Mouse (Mus musculus): ENCODE data around the gene Zfyve1. TPM values are rescaled to one million over a fixed set of nuclear protein-coding genes. Genes with fewer than 3 reads are reported as not detected.

The Zfyve1 gene
- polyA plus RNA-seq, 1 experiment from 2014 or later, result 18.8 TPM

DNA sequence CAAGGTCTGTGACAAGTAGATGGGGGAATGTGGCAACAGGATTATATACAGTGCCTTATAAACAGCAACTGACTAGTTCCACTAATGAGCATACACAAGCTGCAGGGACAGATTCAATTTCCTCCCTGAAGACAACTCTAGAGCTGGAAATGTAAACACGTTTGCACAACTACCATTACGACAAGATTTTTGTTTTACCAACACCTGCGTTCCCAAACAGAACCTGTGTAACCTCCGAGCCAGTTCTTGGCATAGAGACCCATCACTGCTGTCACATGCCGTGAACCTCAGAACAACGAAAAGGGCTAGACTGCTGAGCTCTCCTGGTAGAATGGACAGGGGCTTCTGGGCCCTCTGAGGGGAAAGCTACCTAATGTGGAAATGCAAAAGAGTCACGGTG, 53.0 kb downstream of the Zfyve1 start:
- no peak overlapping the region for H3K4me2 ChIP-seq (replicated peaks)
- H3K9me3 ChIP-seq (replicated peaks), result no peaks in the 10 kb centered on the region
- no peaks in the 10 kb centered on the region for H3K4me1 ChIP-seq
- peaks cover 64% of the 10 kb centered on the region for H3K36me3 ChIP-seq
- H3K27ac ChIP-seq (replicated peaks), result 0 out of 2 replicates have a peak overlapping the region, but pooled peaks have one; percentile 5
- no peak overlapping the region for H3K9ac ChIP-seq
- no peak overlapping the region for H3K4me3 ChIP-seq (replicated peaks)
- 0 out of 2 replicates have a peak, but pooled peaks have one; percentile 35 for ATAC-seq (ENCODE audit: insufficient number of reproducible peaks, low FRiP score, low TSS enrichment, low read depth)
- WGBS, result 73% methylated on average over 7 of the region's 7 CpGs
- H3K27me3 ChIP-seq, result no peaks in the 10 kb centered on the region

GRCm38 (mm10) chr12:83536039-83536438, 61.0 kb downstream of the Zfyve1 start:
- Histone ChIP-seq H3K9me3 (replicated peaks) (no peaks in the 10 kb centered on the region), H3K4me3 (replicated peaks) (no peak overlapping the region), H3K27ac (replicated peaks) (peak overlapping the region; percentile 48; the same call in 1 of the 2 replicates), H3K4me1 (peaks cover 12% of the 10 kb centered on the region), H3K36me3 (peaks cover 80% of the 10 kb centered on the region), H3K9ac (no peak overlapping the region), H3K27me3 (no peaks in the 10 kb centered on the region), H3K4me2 (replicated peaks) (0 out of 2 replicates have a peak overlapping the region, but pooled peaks have one; percentile 2)
- 36% methylated on average over 9 of the region's 9 CpGs for WGBS
- ATAC-seq (ENCODE audit: insufficient number of reproducible peaks, low FRiP score, low TSS enrichment, low read depth), result no peak

GRCm38 (mm10) chr12:83535428-83535827, 61.6 kb downstream of the Zfyve1 start:
- Histone ChIP-seq H3K9ac (no peak overlapping the region), H3K4me2 (replicated peaks) (no peak overlapping the region), H3K36me3 (peaks cover 77% of the 10 kb centered on the region), H3K9me3 (replicated peaks) (no peaks in the 10 kb centered on the region), H3K27ac (replicated peaks) (peak overlapping the region; percentile 48; the same call in 1 of the 2 replicates), H3K4me1 (peaks cover 12% of the 10 kb centered on the region), H3K4me3 (replicated peaks) (no peak overlapping the region), H3K27me3 (no peaks in the 10 kb centered on the region)
- 61% methylated on average over 11 of the region's 11 CpGs for WGBS
- no peak for ATAC-seq (ENCODE audit: insufficient number of reproducible peaks, low FRiP score, low TSS enrichment, low read depth)

DNA sequence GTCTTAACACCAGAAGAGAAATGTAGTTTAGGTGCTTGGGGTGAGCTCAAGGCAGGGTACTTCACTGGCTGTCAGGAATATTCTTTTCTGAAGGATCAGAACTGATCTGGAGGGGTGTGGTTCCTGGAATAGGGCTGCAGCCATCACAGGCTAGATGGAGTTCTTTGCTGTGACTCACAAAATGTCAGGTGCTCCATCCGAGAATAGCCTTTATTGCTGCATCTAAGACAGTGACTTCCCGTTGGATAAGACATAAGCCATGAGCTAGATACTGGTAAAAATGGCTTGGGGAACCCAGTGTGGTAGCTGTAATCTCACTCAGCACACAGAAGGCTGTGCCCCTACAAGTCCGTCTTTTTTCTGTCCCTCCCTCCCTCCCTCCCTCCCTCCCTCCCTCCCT, 62.8 kb downstream of the Zfyve1 start:
- peaks cover 12% of the 10 kb centered on the region for H3K4me1 ChIP-seq
- H3K4me2 ChIP-seq (replicated peaks), result no peak overlapping the region
- H3K36me3 ChIP-seq, result peaks cover 71% of the 10 kb centered on the region
- no peak overlapping the region for H3K9ac ChIP-seq
- no peak for ATAC-seq (ENCODE audit: insufficient number of reproducible peaks, low FRiP score, low TSS enrichment, low read depth)
- H3K27ac ChIP-seq (replicated peaks), result no peak overlapping the region
- 77% methylated on average over 3 of the region's 3 CpGs for WGBS
- H3K9me3 ChIP-seq (replicated peaks), result no peaks in the 10 kb centered on the region
- no peaks in the 10 kb centered on the region for H3K27me3 ChIP-seq
- H3K4me3 ChIP-seq (replicated peaks), result no peak overlapping the region

GRCm38 (mm10) chr12:83532966-83533365, 64.1 kb downstream of the Zfyve1 start:
- Histone ChIP-seq H3K36me3 (peaks cover 67% of the 10 kb centered on the region), H3K4me1 (peaks cover 12% of the 10 kb centered on the region), H3K27ac (replicated peaks) (no peak overlapping the region), H3K4me3 (replicated peaks) (no peak overlapping the region), H3K27me3 (no peaks in the 10 kb centered on the region), H3K9ac (no peak overlapping the region), H3K4me2 (replicated peaks) (no peak overlapping the region), H3K9me3 (replicated peaks) (no peaks in the 10 kb centered on the region)
- no peak for ATAC-seq (ENCODE audit: insufficient number of reproducible peaks, low FRiP score, low TSS enrichment, low read depth)
- 91% methylated on average over 3 of the region's 3 CpGs for WGBS

DNA sequence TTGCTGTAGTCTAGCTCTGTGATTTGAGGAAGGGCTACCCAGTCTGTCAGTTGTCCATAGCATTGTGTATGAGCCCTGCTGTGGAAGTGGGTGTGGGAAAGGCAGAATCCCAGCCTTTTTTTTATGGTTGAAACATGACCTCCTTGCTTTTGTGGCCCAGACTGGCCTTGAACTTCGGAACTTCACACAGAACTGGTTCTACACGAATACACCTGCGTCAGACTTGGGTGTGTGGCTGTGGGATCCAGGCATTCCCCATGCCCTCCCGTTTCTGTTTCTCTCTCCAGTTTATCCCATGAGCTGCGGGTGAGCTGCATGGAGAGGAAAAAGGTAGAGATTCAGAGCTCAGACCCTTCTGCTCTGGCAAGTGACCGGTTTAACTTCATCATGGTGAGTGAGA, 65.0 kb downstream of the Zfyve1 start:
- WGBS, result 83% methylated on average over 6 of the region's 6 CpGs
- peaks cover 59% of the 10 kb centered on the region for H3K36me3 ChIP-seq
- peaks cover 12% of the 10 kb centered on the region for H3K4me1 ChIP-seq
- no peak overlapping the region for H3K4me2 ChIP-seq (replicated peaks)
- no peak overlapping the region for H3K4me3 ChIP-seq (replicated peaks)
- no peak overlapping the region for H3K9ac ChIP-seq
- no peaks in the 10 kb centered on the region for H3K9me3 ChIP-seq (replicated peaks)
- no peak overlapping the region for H3K27ac ChIP-seq (replicated peaks)
- no peaks in the 10 kb centered on the region for H3K27me3 ChIP-seq
- no peak for ATAC-seq (ENCODE audit: insufficient number of reproducible peaks, low FRiP score, low TSS enrichment, low read depth)

- Histone ChIP-seq H3K27ac (replicated peaks) (no peak overlapping the region), H3K4me2 (replicated peaks) (no peak overlapping the region), H3K9ac (no peak overlapping the region), H3K9me3 (replicated peaks) (no peaks in the 10 kb centered on the region), H3K4me1 (peaks cover 4% of the 10 kb centered on the region), H3K36me3 (peaks cover 41% of the 10 kb centered on the region), H3K4me3 (replicated peaks) (no peak overlapping the region), H3K27me3 (no peaks in the 10 kb centered on the region)
- no peak for ATAC-seq (ENCODE audit: insufficient number of reproducible peaks, low FRiP score, low TSS enrichment, low read depth)
- WGBS, result 88% methylated on average over 5 of the region's 5 CpGs
Measured at GRCm38 (mm10) chr12:83528665-83529064, 68.4 kb downstream of the Zfyve1 start.

GRCm38 (mm10) chr12:83527816-83528215, 69.2 kb downstream of the Zfyve1 start:
- no peaks in the 10 kb centered on the region for H3K27me3 ChIP-seq
- ATAC-seq (ENCODE audit: insufficient number of reproducible peaks, low FRiP score, low TSS enrichment, low read depth), result no peak
- no peak overlapping the region for H3K4me3 ChIP-seq (replicated peaks)
- WGBS, result 47% methylated on average over 6 of the region's 6 CpGs
- H3K27ac ChIP-seq (replicated peaks), result 0 out of 2 replicates have a peak overlapping the region, but pooled peaks have one; percentile 22
- peaks cover 33% of the 10 kb centered on the region for H3K36me3 ChIP-seq
- H3K4me2 ChIP-seq (replicated peaks), result no peak overlapping the region
- peaks cover 4% of the 10 kb centered on the region for H3K4me1 ChIP-seq
- no peak overlapping the region for H3K9ac ChIP-seq
- no peaks in the 10 kb centered on the region for H3K9me3 ChIP-seq (replicated peaks)

DNA sequence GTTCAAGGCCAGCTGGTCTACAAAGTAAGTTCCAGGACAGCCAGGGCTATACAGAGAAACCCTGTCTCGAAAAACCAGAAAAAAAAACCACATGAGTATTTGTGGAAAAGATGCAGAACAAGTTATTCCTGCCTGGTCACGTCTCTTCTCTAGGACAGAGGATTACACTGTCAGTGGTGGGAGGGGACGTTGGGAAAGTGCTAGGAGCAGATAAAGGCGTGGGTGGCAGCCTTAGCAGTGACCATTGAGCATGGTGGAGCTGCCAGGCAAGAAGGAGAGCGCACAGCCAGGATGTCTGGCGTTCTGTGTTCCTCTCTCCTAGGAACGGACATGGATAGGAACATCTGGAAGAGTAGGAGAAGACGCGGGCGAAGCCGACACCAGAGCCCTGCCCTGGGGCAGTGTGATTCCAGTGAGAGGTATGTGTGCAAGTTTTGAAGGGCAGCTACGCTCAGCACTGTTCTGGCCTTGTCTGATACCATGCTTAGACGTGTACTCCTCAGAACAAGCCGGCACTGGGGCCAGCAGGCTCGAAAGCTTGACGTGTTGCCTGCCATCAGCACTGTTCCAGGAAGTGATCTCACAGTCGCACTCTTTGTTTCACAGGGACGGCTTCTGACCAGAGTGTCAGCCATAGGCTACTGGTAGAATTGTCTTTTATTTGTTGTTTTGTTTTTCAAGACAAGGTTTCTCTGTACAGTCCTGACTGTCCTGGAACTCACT, 71.0 kb downstream of the Zfyve1 start:
- Histone ChIP-seq H3K27me3 (no peaks in the 10 kb centered on the region), H3K4me1 (peaks cover 14% of the 10 kb centered on the region), H3K4me3 (replicated peaks) (peak overlapping the region; percentile 14; the same call in 1 of the 2 replicates), H3K4me2 (replicated peaks) (peak overlapping the region; percentile 28; the same call in 1 of the 2 replicates), H3K36me3 (peaks cover 16% of the 10 kb centered on the region), H3K9ac (no peak overlapping the region), H3K9me3 (replicated peaks) (no peaks in the 10 kb centered on the region), H3K27ac (replicated peaks) (peak overlapping the region; percentile 75)
- ATAC-seq (ENCODE audit: insufficient number of reproducible peaks, low FRiP score, low TSS enrichment, low read depth), result no peak; the same call in 1 of the 2 replicates
- WGBS, result 44% methylated on average over 18 of the region's 18 CpGs

GRCm38 (mm10) chr12:83524329-83524728, 72.7 kb downstream of the Zfyve1 start:
- Histone ChIP-seq H3K36me3 (peaks cover 9% of the 10 kb centered on the region), H3K27ac (replicated peaks) (no peak overlapping the region), H3K9me3 (replicated peaks) (no peaks in the 10 kb centered on the region), H3K4me1 (peaks cover 17% of the 10 kb centered on the region), H3K27me3 (no peaks in the 10 kb centered on the region), H3K9ac (no peak overlapping the region), H3K4me2 (replicated peaks) (no peak overlapping the region), H3K4me3 (replicated peaks) (no peak overlapping the region)
- WGBS, result 76% methylated on average over 5 of the region's 5 CpGs
- ATAC-seq (ENCODE audit: insufficient number of reproducible peaks, low FRiP score, low TSS enrichment, low read depth), result no peak

- H3K9ac ChIP-seq, result no peak overlapping the region
- 69% methylated on average over 4 of the region's 4 CpGs for WGBS
Measured at GRCm38 (mm10) chr12:83523892-83524291, 73.1 kb downstream of the Zfyve1 start.

DNA sequence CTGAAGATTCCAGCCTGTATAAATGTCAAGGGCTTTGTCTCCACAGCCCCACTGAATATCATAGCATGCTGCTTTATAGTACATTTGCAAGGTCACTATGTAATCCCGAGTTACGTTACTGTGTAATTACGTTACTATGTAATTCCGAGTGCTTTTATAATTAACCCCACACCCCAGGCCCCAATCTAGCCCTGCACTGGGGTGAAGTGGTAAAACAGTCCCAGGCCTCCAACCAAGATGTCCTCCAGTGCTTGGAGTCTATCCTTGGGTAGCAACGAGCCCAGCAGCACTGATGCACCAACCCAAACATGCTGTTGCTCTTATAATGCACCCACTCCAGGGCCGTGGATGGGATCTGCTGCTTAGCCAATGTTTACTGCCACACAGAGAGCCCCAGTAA, 74.0 kb downstream of the Zfyve1 start:
- ATAC-seq (ENCODE audit: insufficient number of reproducible peaks, low FRiP score, low TSS enrichment, low read depth), result no peak
- H3K27me3 ChIP-seq, result no peaks in the 10 kb centered on the region
- no peaks in the 10 kb centered on the region for H3K36me3 ChIP-seq
- H3K27ac ChIP-seq (replicated peaks), result no peak overlapping the region
- no peaks in the 10 kb centered on the region for H3K9me3 ChIP-seq (replicated peaks)
- H3K4me2 ChIP-seq (replicated peaks), result no peak overlapping the region
- H3K4me3 ChIP-seq (replicated peaks), result no peak overlapping the region
- WGBS, result 71% methylated on average over 6 of the region's 6 CpGs
- peaks cover 17% of the 10 kb centered on the region for H3K4me1 ChIP-seq
- H3K9ac ChIP-seq, result no peak overlapping the region

More at GRCm38 (mm10) chr12:83523892-83524291, 73.1 kb downstream of the Zfyve1 start:
- no peak overlapping the region for H3K4me2 ChIP-seq (replicated peaks)
- H3K36me3 ChIP-seq, result peaks cover 5% of the 10 kb centered on the region
- no peak overlapping the region for H3K4me3 ChIP-seq (replicated peaks)
- H3K27me3 ChIP-seq, result no peaks in the 10 kb centered on the region
- no peak for ATAC-seq (ENCODE audit: insufficient number of reproducible peaks, low FRiP score, low TSS enrichment, low read depth)
- no peaks in the 10 kb centered on the region for H3K9me3 ChIP-seq (replicated peaks)
- peaks cover 17% of the 10 kb centered on the region for H3K4me1 ChIP-seq
- no peak overlapping the region for H3K27ac ChIP-seq (replicated peaks)
